Mouse (Mus musculus): Measurements from ENCODE around the gene Mmp17.

GRCm38 (mm10) chr5:129590915-129591314 lies 6.9 kb downstream of the Mmp17 start:
- TF ChIP-seq CTCF (IDR thresholded peaks at IDR 0.05) (no peak), POLR2A (IDR thresholded peaks at IDR 0.05; ENCODE audit: insufficient read depth, low read depth, low read length) (no peak)
